Mouse (Mus musculus) C2C12 (cell line): ENCODE data around the gene Pmfbp1.

Source experiments
- CTCF ChIP-seq: IDR thresholded peaks from one replicate; pipeline ENCODE4 v1.5.1; 2011; ENCODE audit not compliant: control insufficient read depth, insufficient read depth, insufficient read length
- MAX ChIP-seq: IDR thresholded peaks from one replicate; pipeline ENCODE4 v1.6.1; 2011; ENCODE audit warnings: mild to moderate bottlenecking, control low read depth
- USF1 ChIP-seq: IDR thresholded peaks from one replicate; pipeline ENCODE4 v1.6.1; 2011; ENCODE audit warnings: low read depth, mild to moderate bottlenecking, control low read depth, moderate library complexity

- TF ChIP-seq CTCF (no peak), USF1 (no peak), MAX (no peak)
Measured at GRCm38 (mm10) chr8:109467516-109467915, 26.3 kb upstream of the Pmfbp1 start.
